Mouse (Mus musculus) adrenal gland, postnatal 25 days (tissue): ENCODE measurements around the gene Rab4b. TPM values are rescaled to one million over a fixed set of nuclear protein-coding genes. Genes with fewer than 3 reads are reported as not detected.
A peak's percentile ranks its signal among the peaks of the same experiment; 100 is the strongest.

Source experiments
- DNase-seq: peaks from one replicate; pipeline ENCODE4 v3.0.0; 2021; ENCODE audit warnings: mixed read lengths
- microRNA-seq, 2 experiments: library from miRNA; unstranded; fragments of <30 nt; microRNA quantifications; one replicate each; pipeline ENCODE4 v1.2.0; 2021
- total RNA-seq: library from RNA; stranded (reverse); gene quantifications from 2 replicates; pipeline ENCODE4 v1.2.3, GENCODE M21; 2021

Rab4b gene
- total RNA-seq, 1 experiment from 2014 or later, result 78.2 TPM

GRCm38 (mm10) chr7:27159882-27160281, 18.8 kb downstream of the Rab4b start:
- peak; percentile 86 for DNase-seq

GRCm38 (mm10) chr7:27159256-27159655, 19.4 kb downstream of the Rab4b start:
- DNase-seq, result no peak

GRCm38 (mm10) chr7:27158171-27158570, 20.5 kb downstream of the Rab4b start:
- no peak for DNase-seq

GRCm38 (mm10) chr7:27156005-27156404, 22.7 kb downstream of the Rab4b start:
- no peak for DNase-seq

GRCm38 (mm10) chr7:27153205-27153764, 25.4 kb downstream of the Rab4b start, which contains the start of gene Cyp2t4:
Gene Cyp2t4 (plus strand): TSS chr7:27153714.
- DNase-seq, result no peak

- DNase-seq, result no peak
These were observed 42.2 kb downstream of the Rab4b start for GRCm38 (mm10) chr7:27136410-27136996.

- no peak for DNase-seq
These were observed 44.9 kb downstream of the Rab4b start for GRCm38 (mm10) chr7:27133757-27134156.

GRCm38 (mm10) chr7:27133156-27133555, 45.5 kb downstream of the Rab4b start:
- DNase-seq, result peak; percentile 23

GRCm38 (mm10) chr7:27132588-27132987, 46.1 kb downstream of the Rab4b start:
- DNase-seq, result peak; percentile 56

GRCm38 (mm10) chr7:27131387-27131786, 47.3 kb downstream of the Rab4b start:
- no peak for DNase-seq

GRCm38 (mm10) chr7:27130521-27131370, 48.0 kb downstream of the Rab4b start:
- DNase-seq, result no peak

- DNase-seq, result no peak
These were observed 48.9 kb downstream of the Rab4b start for GRCm38 (mm10) chr7:27129811-27130210.

GRCm38 (mm10) chr7:27128946-27129345, 49.8 kb downstream of the Rab4b start:
- no peak for DNase-seq

GRCm38 (mm10) chr7:27128162-27128561, 50.5 kb downstream of the Rab4b start:
- DNase-seq, result peak; percentile 43

GRCm38 (mm10) chr7:27124969-27125368, 53.7 kb downstream of the Rab4b start:
- DNase-seq, result no peak

GRCm38 (mm10) chr7:27124305-27124832, 54.3 kb downstream of the Rab4b start:
- DNase-seq, result no peak

GRCm38 (mm10) chr7:27119676-27120075, 59.0 kb downstream of the Rab4b start, which contains the start of gene Cyp2f2:
Gene Cyp2f2 (plus strand): TSS chr7:27119909.
- peak; percentile 37 for DNase-seq

Small RNAs within 50 kb of the gene (microRNA-seq; reads per million reads assigned to microRNA genes)
- gene Mir1191 (0 to 0.36 reads per million in 2 experiments), gene Mir3101 (0 reads per million in 2 experiments)

Other genes with a start within 250 kb of the Rab4b start
- 1.2 TPM in 1 of 2 replicates, not detected in the other for gene Cyp2a22, start 239.5 kb downstream of the Rab4b start, total RNA-seq
- gene Cyp2a12, start 149.8 kb downstream of the Rab4b start, total RNA-seq, result 1.8 and 9.6 TPM in 2 replicates
- 1,420 and 1,521 TPM in 2 replicates for gene Cyp2f2, start 59.0 kb downstream of the Rab4b start, total RNA-seq
- not detected in 2 replicates for gene Cyp2t4, start 25.2 kb downstream of the Rab4b start, total RNA-seq
- gene Egln2, start 12.1 kb downstream of the Rab4b start, total RNA-seq, result 108 and 120 TPM in 2 replicates
- 0.62 TPM in 1 of 2 replicates, not detected in the other for gene Gm21983, start 2.2 kb upstream of the Rab4b start, total RNA-seq
- gene Mia, start 2.3 kb upstream of the Rab4b start, total RNA-seq, result not detected in 2 replicates
- gene BC024978, start 16.9 kb upstream of the Rab4b start, total RNA-seq, result 23.6 and 28.0 TPM in 2 replicates
- 108 and 114 TPM in 2 replicates for gene Snrpa, start 17.4 kb upstream of the Rab4b start, total RNA-seq
- gene Itpkc, start 49.8 kb upstream of the Rab4b start, total RNA-seq, result 15.9 and 18.3 TPM in 2 replicates
- 74.4 and 90.3 TPM in 2 replicates for gene Coq8b, start 54.1 kb upstream of the Rab4b start, total RNA-seq
- 8.4 and 12.6 TPM in 2 replicates for gene Numbl, start 79.5 kb upstream of the Rab4b start, total RNA-seq
- 62.9 and 66.6 TPM in 2 replicates for gene Ltbp4, start 158.8 kb upstream of the Rab4b start, total RNA-seq
- gene Shkbp1, start 177.1 kb upstream of the Rab4b start, total RNA-seq, result 23.3 and 28.6 TPM in 2 replicates
- gene Gm20479, start 178.5 kb upstream of the Rab4b start, total RNA-seq, result 0.91 TPM in 1 of 2 replicates, not detected in the other